Mouse (Mus musculus): ENCODE results near the gene Anapc10. TPM values are rescaled to one million over a fixed set of nuclear protein-coding genes. Genes with fewer than 3 reads are reported as not detected.

Anapc10 gene
- polyA plus RNA-seq, 1 experiment from 2014 or later: 38.9 TPM

Other genes with a start within 250 kb of the Anapc10 start
- 14.3 and 14.9 TPM in 2 replicates for gene Otud4, start 72.2 kb upstream of the Anapc10 start, polyA plus RNA-seq (2015; fragmentation: Nextera tagmentation; extraction: Ambion mirVana)
- 101 and 103 TPM in 2 replicates for gene Abce1, start 80 bp upstream of the Anapc10 start, polyA plus RNA-seq (2015; fragmentation: Nextera tagmentation; extraction: Ambion mirVana)